In genomic region chr5:144797116-144797515, GRCm38 (mm10) we compare ENCODE assay signal across 21 mouse cellular contexts. TPM values are rescaled to one million over a fixed set of nuclear protein-coding genes. Genes with fewer than 3 reads are reported as not detected.
DNase-seq lines count a peak whose midpoint lies in the region; TF ChIP-seq lines count a peak whose summit lies in the region.
"Had no signal": no experiment of that assay in that cellular context is flagged by ENCODE, and none has a peak within 500 bp of the region (broad histone marks: within the 10 kb centered on the region; RNA-seq: fewer than 3 reads in every experiment).

No protein-coding gene starts in this region.

- WGBS in lung, adult 2 months, result 81% methylated on average over 7 of the region's 7 CpGs

- H3K4me3 ChIP-seq in lung, adult 2 months (replicated peaks; ENCODE audit: extremely low read depth, low read depth, low read length), result no peak overlapping the region
- H3K4me3 ChIP-seq: embryonic facial prominence, embryonic 13.5 days; embryonic facial prominence, embryonic 15.5 days; erythroblast, embryonic 14.5 days; forebrain, embryonic 10.5 days; forebrain, embryonic 12.5 days had no signal

- no peaks in the 10 kb centered on the region for H3K4me1 ChIP-seq in lung, adult 2 months (ENCODE audit: control insufficient read depth, insufficient read depth, low read length)
- H3K4me1 ChIP-seq: embryonic facial prominence, embryonic 13.5 days; embryonic facial prominence, embryonic 15.5 days; forebrain, embryonic 10.5 days; forebrain, embryonic 12.5 days had no signal

- TF ChIP-seq POLR2A in lung, adult 2 months (IDR thresholded peaks at IDR 0.05; ENCODE audit: borderline replicate concordance, extremely low read depth, low read depth, low read length), result no peak

- no peak for TF ChIP-seq CTCF in lung, adult 2 months (IDR thresholded peaks at IDR 0.05; ENCODE audit: insufficient read depth, low read length)

- DNase-seq in lung, adult 2 months, result peak; percentile 12
- DNase-seq in lung, postnatal 10 days, result no peak
- DNase-seq in lung, postnatal 25 days (ENCODE audit: low spot score), result peak; percentile 38
- DNase-seq in right cerebral cortex, postnatal 36 days (ENCODE audit: low spot score in 2 of 2), result no peak
- DNase-seq in kidney, adult 9 months, result no peak
- DNase-seq: adrenal gland, adult 2 months; adrenal gland, postnatal 10 days; adrenal gland, postnatal 25 days; cerebellum, adult 11 months; cerebellum, adult 18-20 months; cerebellum, adult 8-10 months; cerebellum, adult 9-11 months; cerebellum, postnatal 14 days; cerebellum, postnatal 36 days; embryo, embryonic 11 days had no signal

RNA-seq across cellular contexts. Expression of gene Trrap, which starts 29.6 kb away (rescaled TPM):
- 74.2 and 91.6 TPM in 2 replicates for polyA plus RNA-seq in lung, adult 2 months (2012; rRNA removed)

RNA-seq across cellular contexts. Expression of gene Tmem130, which starts 35.5 kb away (rescaled TPM):
- polyA plus RNA-seq in lung, adult 2 months (2012; rRNA removed), result 0.14 and 0.22 TPM in 2 replicates
- polyA plus RNA-seq: C2C12; erythroblast, embryonic 14.5 days had no signal

Comparison
In these comparisons a context has a peak if more than half of its experiments do, and no peak if none do; other contexts are left out.
1. DNase-seq: peak in lung, adult 2 months (single experiment) and lung, postnatal 25 days (single experiment); none in lung, postnatal 10 days (single experiment), right cerebral cortex, postnatal 36 days (0 of 2) and kidney, adult 9 months (single experiment).